ENCODE assay signal across 14 mouse cellular contexts in genomic region chr11:98950484-98950883, GRCm38 (mm10). TPM values are rescaled to one million over a fixed set of nuclear protein-coding genes. Genes with fewer than 3 reads are reported as not detected.
DNase-seq lines count a peak whose midpoint lies in the region; ATAC-seq and TF ChIP-seq lines count a peak whose summit lies in the region.
"Had no signal": no experiment of that assay in that cellular context is flagged by ENCODE, and none has a peak within 500 bp of the region (broad histone marks: within the 10 kb centered on the region; RNA-seq: fewer than 3 reads in every experiment).

No protein-coding gene starts in this region.

- WGBS in heart, embryonic 16.5 days, result 68% methylated on average over 9 of the region's 9 CpGs
- WGBS in lung, postnatal 0 days, result 78% methylated on average over 6 of the region's 9 CpGs
- 74% methylated on average over 9 of the region's 9 CpGs for WGBS in lung, adult 2 months
- WGBS in small intestine, adult 2 months, result 89% methylated on average over 9 of the region's 9 CpGs

- no peaks in the 10 kb centered on the region for H3K27me3 ChIP-seq in heart, embryonic 16.5 days (ENCODE audit: control insufficient read depth, insufficient read depth, low read length)
- no peaks in the 10 kb centered on the region for H3K27me3 ChIP-seq in lung, postnatal 0 days (replicated peaks; ENCODE audit: insufficient read depth, low read length)
- H3K27me3 ChIP-seq in small intestine, adult 2 months (ENCODE audit: control insufficient read depth, insufficient read depth, low read length), result no peaks in the 10 kb centered on the region
- H3K27me3 ChIP-seq: limb, embryonic 12.5 days had no signal

- peak; percentile 15 to 26 for DNase-seq in cerebellum, postnatal 10 days
- DNase-seq in cerebellum, adult 8-10 months, result no peak
- no peak for DNase-seq in heart, adult 18-20 months
- DNase-seq in lung, postnatal 0 days (ENCODE audit: low spot score), result no peak
- no peak for DNase-seq in lung, adult 2 months
- no peak for DNase-seq in adrenal gland, adult 8-10 months
- DNase-seq: right cerebral cortex, postnatal 14 days; thymus, adult 18-20 months had no signal

- H3K9ac ChIP-seq in heart, embryonic 16.5 days (ENCODE audit: low read length), result peak overlapping the region; percentile 23; the same call in 1 of the 2 replicates
- no peak overlapping the region for H3K9ac ChIP-seq in lung, postnatal 0 days (replicated peaks; ENCODE audit: low read depth)

- H3K4me2 ChIP-seq in heart, embryonic 16.5 days (ENCODE audit: low read depth, low read length), result no peak overlapping the region
- no peak overlapping the region for H3K4me2 ChIP-seq in lung, postnatal 0 days (replicated peaks; ENCODE audit: low read depth, low read length)

- H3K36me3 ChIP-seq in heart, embryonic 16.5 days (ENCODE audit: control insufficient read depth, insufficient read depth), result no peaks in the 10 kb centered on the region
- 0 out of 2 replicates have a peak, but pooled peaks cover 5% of the 10 kb centered on the region for H3K36me3 ChIP-seq in lung, postnatal 0 days (ENCODE audit: insufficient read depth, low read length)
- H3K36me3 ChIP-seq in small intestine, adult 2 months (ENCODE audit: control insufficient read depth, insufficient read depth, low read length), result peaks cover 6% of the 10 kb centered on the region

- no peak for TF ChIP-seq POLR2A in lung, adult 2 months (IDR thresholded peaks at IDR 0.05; ENCODE audit: borderline replicate concordance, extremely low read depth, low read depth, low read length)
- TF ChIP-seq POLR2A in small intestine, adult 2 months (IDR thresholded peaks at IDR 0.05; ENCODE audit: low read depth, low read length), result no peak

- peak overlapping the region; percentile 97 for H3K27ac ChIP-seq in heart, embryonic 16.5 days (ENCODE audit: low read length)
- peak overlapping the region; percentile 88 for H3K27ac ChIP-seq in lung, postnatal 0 days (ENCODE audit: low read length)
- 0 out of 2 replicates have a peak overlapping the region, but pooled peaks have one; percentile 51 for H3K27ac ChIP-seq in small intestine, adult 2 months (ENCODE audit: insufficient read depth, low read depth, low read length)

- H3K4me3 ChIP-seq in heart, embryonic 16.5 days (ENCODE audit: low read length), result no peak overlapping the region
- no peak overlapping the region for H3K4me3 ChIP-seq in lung, postnatal 0 days (ENCODE audit: low read depth, low read length)
- no peak overlapping the region for H3K4me3 ChIP-seq in lung, adult 2 months (replicated peaks; ENCODE audit: extremely low read depth, low read depth, low read length)
- H3K4me3 ChIP-seq in small intestine, adult 2 months (ENCODE audit: low read depth, low read length), result no peak overlapping the region
- H3K4me3 ChIP-seq: erythroblast, embryonic 14.5 days; limb, embryonic 12.5 days had no signal

- no peak for TF ChIP-seq EP300 in lung, postnatal 0 days (IDR thresholded peaks at IDR 0.05)

- H3K9me3 ChIP-seq in heart, embryonic 16.5 days (replicated peaks; ENCODE audit: control insufficient read depth, low read length), result no peaks in the 10 kb centered on the region
- H3K9me3 ChIP-seq in lung, postnatal 0 days (ENCODE audit: low read length), result no peaks in the 10 kb centered on the region
- H3K9me3 ChIP-seq: limb, embryonic 12.5 days had no signal

- ATAC-seq in heart, embryonic 16.5 days (replicated peaks; ENCODE audit: extremely low read depth, insufficient read depth, low FRiP score), result no peak
- ATAC-seq in lung, postnatal 0 days, result no peak
- ATAC-seq: activated CD4-positive, CD25-positive, alpha-beta regulatory T cell, adult 4 months had no signal

- peaks cover 91% of the 10 kb centered on the region for H3K4me1 ChIP-seq in heart, embryonic 16.5 days (ENCODE audit: control insufficient read depth, insufficient read depth, low read length)
- H3K4me1 ChIP-seq in lung, postnatal 0 days (ENCODE audit: insufficient read depth, low read depth, low read length), result peaks cover 49% of the 10 kb centered on the region
- peaks cover 50% of the 10 kb centered on the region for H3K4me1 ChIP-seq in lung, adult 2 months (ENCODE audit: control insufficient read depth, insufficient read depth, low read length)
- H3K4me1 ChIP-seq in small intestine, adult 2 months (ENCODE audit: control insufficient read depth, insufficient read depth, insufficient read length, low read length), result peaks cover 47% of the 10 kb centered on the region

- TF ChIP-seq CTCF in lung, postnatal 0 days (IDR thresholded peaks at IDR 0.05), result no peak
- TF ChIP-seq CTCF in lung, adult 2 months (IDR thresholded peaks at IDR 0.05; ENCODE audit: insufficient read depth, low read length), result no peak
- TF ChIP-seq CTCF in small intestine, adult 2 months (IDR thresholded peaks at IDR 0.05; ENCODE audit: extremely low read depth, insufficient read length, insufficient replicate concordance, low read depth, low read length), result no peak

RNA-seq across cellular contexts. Expression of gene Rara, which starts 22.9 kb away (rescaled TPM):
- polyA plus RNA-seq in heart, embryonic 16.5 days (2015; fragmentation: Nextera tagmentation; extraction: Ambion mirVana), result 28.2 and 28.6 TPM in 2 replicates
- total RNA-seq in heart, adult 18-20 months (2021), result 10 to 100 TPM in 1 of 2 experiments, 1 to 10 TPM in 1; 8.7 to 10.1 TPM
- polyA plus RNA-seq in lung, postnatal 0 days (2015; fragmentation: Nextera tagmentation; extraction: Ambion mirVana), result 26.2 and 28.8 TPM in 2 replicates
- 59.0 and 62.2 TPM in 2 replicates for polyA plus RNA-seq in lung, adult 2 months (2012; rRNA removed)
- 25.3 and 56.3 TPM in 2 replicates for polyA plus RNA-seq in small intestine, adult 2 months (2012; rRNA removed)
- total RNA-seq in adrenal gland, adult 8-10 months (2022), result 10 to 100 TPM; 21.3 to 36.8 (median 30.8) TPM

RNA-seq across cellular contexts. Expression of gene Gjd3, which starts 32.3 kb away (rescaled TPM):
- polyA plus RNA-seq in heart, embryonic 16.5 days (2015; fragmentation: Nextera tagmentation; extraction: Ambion mirVana), result 4.1 and 4.5 TPM in 2 replicates
- total RNA-seq in heart, adult 18-20 months (2021), result under 1 TPM; 0.36 to 0.45 TPM
- polyA plus RNA-seq in lung, postnatal 0 days (2015; fragmentation: Nextera tagmentation; extraction: Ambion mirVana), result 0.56 and 1.0 TPM in 2 replicates
- 0.29 and 0.40 TPM in 2 replicates for polyA plus RNA-seq in lung, adult 2 months (2012; rRNA removed)
- polyA plus RNA-seq in small intestine, adult 2 months (2012; rRNA removed), result 3.6 and 5.8 TPM in 2 replicates
- total RNA-seq in adrenal gland, adult 8-10 months (2022), result not detected
- total RNA-seq: megakaryocyte progenitor cell, adult 5-6 weeks had no signal
- polyA plus RNA-seq: erythroblast, embryonic 14.5 days had no signal

RNA-seq across cellular contexts. Expression of gene Cdc6, which starts 42.9 kb away (rescaled TPM):
- 18.6 and 23.0 TPM in 2 replicates for polyA plus RNA-seq in heart, embryonic 16.5 days (2015; fragmentation: Nextera tagmentation; extraction: Ambion mirVana)
- total RNA-seq in heart, adult 18-20 months (2021), result under 1 TPM; 0.40 to 0.41 TPM
- polyA plus RNA-seq in lung, postnatal 0 days (2015; fragmentation: Nextera tagmentation; extraction: Ambion mirVana), result 2.5 and 2.6 TPM in 2 replicates
- polyA plus RNA-seq in lung, adult 2 months (2012; rRNA removed), result 0.16 and 0.25 TPM in 2 replicates
- 0.37 and 0.65 TPM in 2 replicates for polyA plus RNA-seq in small intestine, adult 2 months (2012; rRNA removed)
- total RNA-seq in adrenal gland, adult 8-10 months (2022), result under 1 TPM; 0.20 to 0.95 (median 0.72) TPM

Comparison
In these comparisons a context has a peak if more than half of its experiments do, and no peak if none do; other contexts are left out.
1. DNase-seq: peak in cerebellum, postnatal 10 days (2 of 2); none in cerebellum, adult 8-10 months (single experiment), heart, adult 18-20 months (0 of 2), lung, postnatal 0 days (single experiment), lung, adult 2 months (single experiment) and adrenal gland, adult 8-10 months (single experiment).
2. Peak in every context shown above with its lines, with median percentiles within 50 percentile points of each other: H3K27ac ChIP-seq.